Mouse (Mus musculus): Measurements from ENCODE around the gene Nifk. TPM values are rescaled to one million over a fixed set of nuclear protein-coding genes. Genes with fewer than 3 reads are reported as not detected.

Nifk gene
- polyA plus RNA-seq, 1 experiment from 2014 or later, result 69.8 TPM

- Histone ChIP-seq H3K4me1 (replicated peaks) (no peaks in the 10 kb centered on the region), H3K4me2 (no peak overlapping the region), H3K27me3 (no peaks in the 10 kb centered on the region), H3K36me3 (peaks cover 44% of the 10 kb centered on the region), H3K27ac (no peak overlapping the region), H3K9ac (no peak overlapping the region), H3K9me3 (no peaks in the 10 kb centered on the region), H3K4me3 (no peak overlapping the region)
- ATAC-seq (ENCODE audit: low FRiP score), result no peak
These were observed 14.2 kb downstream of the Nifk start for GRCm38 (mm10) chr1:118335847-118336246.

DNA sequence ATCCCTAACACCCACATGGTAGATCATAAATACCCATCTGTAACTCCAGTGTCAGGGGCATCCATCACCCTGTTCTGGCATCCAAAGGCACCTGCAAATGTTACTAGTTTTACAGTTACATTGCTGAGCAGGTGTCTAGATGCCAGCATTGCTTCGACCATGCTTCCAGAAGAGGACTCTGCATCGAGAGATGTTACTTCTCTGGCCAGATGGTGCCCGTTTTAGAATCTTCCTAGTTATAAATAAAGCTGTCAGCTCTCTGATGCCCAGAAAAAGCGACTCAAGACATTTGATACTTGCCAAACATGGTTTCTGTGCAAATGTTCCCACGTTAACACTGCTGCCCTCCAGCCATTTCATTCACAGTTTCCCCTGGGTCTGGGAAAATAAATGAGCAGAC is 16.3 kb downstream of the Nifk start:
- WGBS, result 86% methylated on average over 5 of the region's 5 CpGs
- no peak for ATAC-seq (ENCODE audit: low FRiP score)
- H3K27ac ChIP-seq, result no peak overlapping the region

GRCm38 (mm10) chr1:118343649-118344435 is 22.2 kb downstream of the Nifk start:
- H3K36me3 ChIP-seq, result no peaks in the 10 kb centered on the region
- H3K27me3 ChIP-seq, result no peaks in the 10 kb centered on the region
- no peak overlapping the region for H3K4me2 ChIP-seq
- H3K4me3 ChIP-seq, result no peak overlapping the region
- H3K4me1 ChIP-seq (replicated peaks), result no peaks in the 10 kb centered on the region
- ATAC-seq (ENCODE audit: low FRiP score), result no peak
- H3K27ac ChIP-seq, result no peak overlapping the region
- H3K9ac ChIP-seq, result no peak overlapping the region
- 47% methylated on average over 6 of the region's 6 CpGs for WGBS
- H3K9me3 ChIP-seq, result no peaks in the 10 kb centered on the region

More for the DNA sequence above, 16.3 kb downstream of the Nifk start:
- no peak overlapping the region for H3K4me3 ChIP-seq
- H3K36me3 ChIP-seq, result peaks cover 23% of the 10 kb centered on the region
- no peaks in the 10 kb centered on the region for H3K9me3 ChIP-seq
- no peak overlapping the region for H3K9ac ChIP-seq
- H3K27me3 ChIP-seq, result no peaks in the 10 kb centered on the region
- no peak overlapping the region for H3K4me2 ChIP-seq
- no peaks in the 10 kb centered on the region for H3K4me1 ChIP-seq (replicated peaks)

DNA sequence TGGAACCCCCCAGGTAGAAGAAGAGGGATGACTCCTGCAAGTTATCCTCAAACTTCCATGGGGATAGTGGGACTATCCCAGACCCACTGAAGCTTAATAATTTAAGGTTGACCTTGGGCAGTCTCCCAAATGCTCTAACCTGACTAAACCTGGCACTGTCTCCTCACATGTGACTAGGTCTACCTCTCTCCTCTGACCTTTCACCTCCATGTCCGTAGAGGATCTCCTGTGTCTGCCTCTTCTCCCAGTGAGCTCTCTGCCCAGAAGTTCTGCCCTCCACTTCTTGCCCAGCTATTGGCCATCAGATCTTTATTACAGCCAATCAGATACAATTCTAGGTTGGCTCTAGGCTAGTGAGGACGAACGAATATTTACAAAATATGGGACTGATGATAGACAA is 28.3 kb downstream of the Nifk start:
- H3K4me1 ChIP-seq (replicated peaks), result no peaks in the 10 kb centered on the region
- H3K4me2 ChIP-seq, result no peak overlapping the region
- no peak overlapping the region for H3K4me3 ChIP-seq
- no peak for ATAC-seq (ENCODE audit: low FRiP score)
- H3K9me3 ChIP-seq, result no peaks in the 10 kb centered on the region
- no peak overlapping the region for H3K9ac ChIP-seq
- 89% methylated on average over 3 of the region's 3 CpGs for WGBS
- no peaks in the 10 kb centered on the region for H3K27me3 ChIP-seq
- H3K27ac ChIP-seq, result no peak overlapping the region
- H3K36me3 ChIP-seq, result no peaks in the 10 kb centered on the region

GRCm38 (mm10) chr1:118359071-118359761 is 37.6 kb downstream of the Nifk start:
- Histone ChIP-seq H3K27ac (no peak overlapping the region), H3K36me3 (no peaks in the 10 kb centered on the region), H3K9me3 (no peaks in the 10 kb centered on the region), H3K4me1 (replicated peaks) (no peaks in the 10 kb centered on the region), H3K4me2 (no peak overlapping the region), H3K4me3 (no peak overlapping the region), H3K27me3 (no peaks in the 10 kb centered on the region), H3K9ac (no peak overlapping the region)
- WGBS, result 77% methylated on average over 6 of the region's 6 CpGs
- no peak for ATAC-seq (ENCODE audit: low FRiP score)

- H3K4me1 ChIP-seq (replicated peaks), result no peaks in the 10 kb centered on the region
- H3K4me3 ChIP-seq, result no peak overlapping the region
- 97% methylated on average over 1 of the region's 1 CpGs for WGBS
- no peak overlapping the region for H3K9ac ChIP-seq
- H3K36me3 ChIP-seq, result no peaks in the 10 kb centered on the region
- H3K27ac ChIP-seq, result no peak overlapping the region
- H3K9me3 ChIP-seq, result no peaks in the 10 kb centered on the region
- H3K4me2 ChIP-seq, result no peak overlapping the region
- no peaks in the 10 kb centered on the region for H3K27me3 ChIP-seq
- no peak for ATAC-seq (ENCODE audit: low FRiP score)
These were observed 46.3 kb downstream of the Nifk start for GRCm38 (mm10) chr1:118367970-118368369.

GRCm38 (mm10) chr1:118368721-118369461 is 47.3 kb downstream of the Nifk start:
- H3K36me3 ChIP-seq, result no peaks in the 10 kb centered on the region
- H3K27me3 ChIP-seq, result no peaks in the 10 kb centered on the region
- no peak overlapping the region for H3K9ac ChIP-seq
- no peak for ATAC-seq (ENCODE audit: low FRiP score)
- H3K4me3 ChIP-seq, result no peak overlapping the region
- no peaks in the 10 kb centered on the region for H3K4me1 ChIP-seq (replicated peaks)
- no peak overlapping the region for H3K27ac ChIP-seq
- 68% methylated on average over 3 of the region's 3 CpGs for WGBS
- H3K9me3 ChIP-seq, result no peaks in the 10 kb centered on the region
- no peak overlapping the region for H3K4me2 ChIP-seq

DNA sequence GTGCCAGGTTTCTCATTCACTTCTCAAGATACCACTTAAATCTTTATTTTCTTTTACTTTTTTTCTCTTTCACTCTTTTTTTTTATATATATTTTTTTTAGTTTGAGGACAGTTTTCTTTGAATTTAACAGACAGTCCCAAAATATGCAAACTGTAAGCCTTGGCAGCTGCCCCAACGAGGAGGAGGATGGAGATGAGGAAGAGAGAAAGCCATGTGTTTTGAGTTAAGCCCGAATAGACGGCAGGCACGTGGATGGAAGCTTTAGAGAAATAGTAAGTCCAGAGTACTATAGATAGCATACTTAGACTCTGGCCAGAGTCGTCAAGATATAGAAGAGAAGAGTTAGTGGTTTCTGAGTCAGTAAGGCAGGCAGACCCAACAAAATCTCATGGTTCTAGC is 56.1 kb downstream of the Nifk start:
- 80% methylated on average over 5 of the region's 5 CpGs for WGBS

DNA sequence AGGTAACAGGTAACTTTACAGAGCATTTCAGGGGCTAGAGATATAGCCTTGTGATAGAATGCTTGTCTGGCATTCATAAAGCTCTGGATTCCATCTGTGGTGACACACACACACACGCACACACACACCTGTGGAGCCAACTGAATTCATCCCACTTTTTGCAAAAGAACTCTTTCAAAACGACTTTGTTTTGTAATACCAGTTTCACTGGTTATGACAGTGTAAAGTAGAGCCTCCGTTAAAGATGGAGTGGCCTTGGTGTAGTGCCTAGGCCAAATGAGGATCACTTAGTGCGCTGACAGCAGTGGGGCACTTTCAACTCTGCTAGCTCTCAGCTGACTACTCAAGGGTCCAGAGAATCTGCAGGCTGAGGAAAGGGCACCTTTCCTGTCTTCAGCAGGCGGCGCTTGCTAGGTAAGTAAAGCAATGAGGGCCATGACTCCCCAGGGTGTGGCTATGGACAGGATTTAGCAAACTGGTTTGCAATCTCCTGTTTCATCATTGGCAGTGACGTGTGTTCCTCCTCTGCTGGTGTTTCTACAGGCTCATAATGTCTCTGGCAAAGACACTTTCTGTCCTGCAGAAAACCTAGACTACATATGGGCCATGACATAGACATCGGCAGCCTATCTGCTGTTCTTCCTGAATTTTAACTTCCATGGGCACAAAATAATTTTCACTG is 58.6 kb downstream of the Nifk start:
- 81% methylated on average over 8 of the region's 8 CpGs for WGBS
- Histone ChIP-seq H3K9ac (no peak overlapping the region), H3K27me3 (no peaks in the 10 kb centered on the region), H3K4me3 (no peak overlapping the region), H3K27ac (no peak overlapping the region), H3K4me2 (no peak overlapping the region), H3K4me1 (replicated peaks) (no peaks in the 10 kb centered on the region), H3K9me3 (no peaks in the 10 kb centered on the region), H3K36me3 (no peaks in the 10 kb centered on the region)
- no peak for ATAC-seq (ENCODE audit: low FRiP score)

More for the DNA sequence above, 56.1 kb downstream of the Nifk start:
- no peak for ATAC-seq (ENCODE audit: low FRiP score)
- Histone ChIP-seq H3K36me3 (no peaks in the 10 kb centered on the region), H3K4me2 (no peak overlapping the region), H3K9ac (no peak overlapping the region), H3K4me3 (no peak overlapping the region), H3K4me1 (replicated peaks) (no peaks in the 10 kb centered on the region), H3K27me3 (no peaks in the 10 kb centered on the region), H3K9me3 (no peaks in the 10 kb centered on the region), H3K27ac (no peak overlapping the region)

Other genes with a start within 250 kb of the Nifk start
- gene Gm29106, start 145.3 kb upstream of the Nifk start, polyA plus RNA-seq (2015; fragmentation: Nextera tagmentation; extraction: Ambion mirVana), result 0.29 and 0.58 TPM in 2 replicates
- gene Tsn, start 10.1 kb upstream of the Nifk start, polyA plus RNA-seq (2015; fragmentation: Nextera tagmentation; extraction: Ambion mirVana), result 465 and 467 TPM in 2 replicates
- 117 and 131 TPM in 2 replicates for gene Clasp1, start 67.2 kb downstream of the Nifk start, polyA plus RNA-seq (2015; fragmentation: Nextera tagmentation; extraction: Ambion mirVana)